8 mouse cellular contexts compared by ENCODE assay signal in the genomic region with DNA sequence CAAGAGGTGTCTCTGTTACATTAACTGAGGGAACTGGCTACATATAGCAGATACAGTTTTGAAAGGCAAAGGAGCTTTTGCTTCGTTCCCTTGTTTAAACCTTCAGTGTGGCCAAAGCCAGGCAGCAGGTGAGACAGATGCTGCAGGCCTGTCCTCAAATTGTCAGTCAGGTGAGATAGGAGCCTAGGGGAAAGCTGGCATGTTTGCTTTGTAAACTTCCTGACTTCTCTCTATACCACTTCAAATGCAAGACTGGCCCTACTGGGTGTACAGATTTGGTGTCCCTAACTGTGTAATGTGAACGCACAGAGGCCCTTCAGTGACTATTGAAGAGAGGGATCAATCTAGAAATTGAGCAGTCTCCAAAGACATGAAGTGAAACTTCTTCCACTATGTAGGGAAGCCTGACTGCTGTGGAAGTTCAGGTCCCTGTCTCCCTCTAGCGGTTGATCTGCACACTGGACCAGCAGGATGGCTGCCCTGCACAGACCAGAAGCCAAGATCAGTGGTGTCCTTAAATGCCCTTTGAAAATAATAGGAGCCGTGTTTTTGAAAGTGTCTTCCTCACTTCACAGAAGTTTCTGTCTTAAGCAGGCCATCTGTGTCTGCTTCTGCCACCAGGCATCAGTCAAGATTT. TPM values are rescaled to one million over a fixed set of nuclear protein-coding genes. Genes with fewer than 3 reads are reported as not detected.
DNase-seq lines count a peak whose midpoint lies in the region; ATAC-seq and TF ChIP-seq lines count a peak whose summit lies in the region.

No protein-coding gene starts in this region.

- intact Hi-C loops in left cerebral cortex, postnatal 14 days (cut with DNase I), result loop anchor here (5.0 kb wide), 1 partner anchor 49 kb away; no protein-coding TSS in a partner anchor

- TF ChIP-seq CTCF in thymus, adult 2 months (IDR thresholded peaks at IDR 0.05; ENCODE audit: borderline replicate concordance, control insufficient read depth, extremely low read depth, insufficient read depth, low read length, poor library complexity), result peak; percentile 79; the same call in 1 of the 2 replicates
- TF ChIP-seq CTCF in cortical plate, adult 2 months (IDR thresholded peaks at IDR 0.05; ENCODE audit: extremely low read depth, insufficient read depth, low read length), result peak; percentile 97

- H3K4me1 ChIP-seq in thymus, adult 2 months (replicated peaks; ENCODE audit: control insufficient read depth, insufficient read depth, low read length), result no peaks in the 10 kb centered on the region
- no peaks in the 10 kb centered on the region for H3K4me1 ChIP-seq in cortical plate, adult 2 months (ENCODE audit: control insufficient read depth, insufficient read depth, low read length)

- no peak overlapping the region for H3K4me3 ChIP-seq in thymus, adult 2 months (ENCODE audit: control insufficient read depth, insufficient read depth, low read length)
- no peak overlapping the region for H3K4me3 ChIP-seq in cortical plate, adult 2 months (ENCODE audit: insufficient read depth, low read length)

- H3K27ac ChIP-seq in thymus, adult 2 months (ENCODE audit: control insufficient read depth, insufficient read depth, low read length), result no peak overlapping the region
- no peak overlapping the region for H3K27ac ChIP-seq in cortical plate, adult 2 months (ENCODE audit: insufficient read depth, low read length)

- ATAC-seq in inflammation-experienced regulatory T-cells, adult 6 months, result peak; percentile 82
- peak; percentile 98 for ATAC-seq in megakaryocyte-erythroid progenitor cell, adult 5-6 weeks (replicated peaks; ENCODE audit: low FRiP score, low TSS enrichment, poor library complexity, severe bottlenecking)

- 23% methylated on average over 4 of the region's 4 CpGs for WGBS in thymus, adult 2 months

- H3K27me3 ChIP-seq in thymus, adult 2 months (ENCODE audit: control insufficient read depth, insufficient read depth, low read length), result no peaks in the 10 kb centered on the region

- TF ChIP-seq POLR2A in thymus, adult 2 months (IDR thresholded peaks at IDR 0.05; ENCODE audit: control insufficient read depth, extremely low read depth, insufficient read depth, low read length, poor library complexity), result no peak
- TF ChIP-seq POLR2A in cortical plate, adult 2 months (IDR thresholded peaks at IDR 0.05; ENCODE audit: extremely low read depth, insufficient read depth, low read length), result no peak

- no peaks in the 10 kb centered on the region for H3K36me3 ChIP-seq in thymus, adult 2 months (ENCODE audit: control insufficient read depth, insufficient read depth, low read length)

- peak; percentile 33 for DNase-seq in thymus, adult 2 months
- no peak for DNase-seq in thymus, adult 18-20 months
- DNase-seq in gastrocnemius, postnatal 25 days, result peak; percentile 41
- DNase-seq in left cerebral cortex, postnatal 14 days (ENCODE audit: low spot score in 2 of 2), result peak; percentile 71 to 72
- DNase-seq in right cerebral cortex, postnatal 4 days, result peak; percentile 42

RNA-seq across cellular contexts. Expression of a gene that starts 56.0 kb away (rescaled TPM):
- polyA plus RNA-seq in thymus, adult 2 months (2012; rRNA removed), result 1.7 and 3.0 TPM in 2 replicates
- polyA plus RNA-seq in cortical plate, adult 2 months (2012; rRNA removed), result 12.7 and 13.6 TPM in 2 replicates
- 1 to 10 TPM; 2.4 to 2.5 TPM for total RNA-seq in gastrocnemius, postnatal 25 days (2021)
- polyA plus RNA-seq in inflammation-experienced regulatory T-cells, adult 6 months (2017; shearing (Covaris generic)), result 1 to 10 TPM; 3.7 to 5.2 (median 4.6) TPM
- total RNA-seq in left cerebral cortex, postnatal 14 days (2021), result 10 to 100 TPM; 19.2 to 20.2 TPM
- total RNA-seq in megakaryocyte-erythroid progenitor cell, adult 5-6 weeks (2014; fragmentation: Nextera tagmentation), result 1.9 and 2.5 TPM in 2 replicates
- 2.0 and 3.5 TPM in 2 replicates for total RNA-seq in megakaryocyte-erythroid progenitor cell, adult 5-6 weeks (2017)

RNA-seq across cellular contexts. Expression of a gene that starts 56.3 kb away (rescaled TPM):
- polyA plus RNA-seq in thymus, adult 2 months (2012; rRNA removed), result not detected in 2 replicates
- 3.9 and 4.4 TPM in 2 replicates for polyA plus RNA-seq in cortical plate, adult 2 months (2012; rRNA removed)
- total RNA-seq in gastrocnemius, postnatal 25 days (2021), result under 1 TPM; 0.31 to 0.96 TPM
- polyA plus RNA-seq in inflammation-experienced regulatory T-cells, adult 6 months (2017; shearing (Covaris generic)), result under 1 TPM in 2 of 3 experiments, not detected in 1; 0.66 to 0.74 TPM
- 1 to 10 TPM; 2.9 to 4.6 TPM for total RNA-seq in left cerebral cortex, postnatal 14 days (2021)
- total RNA-seq in megakaryocyte-erythroid progenitor cell, adult 5-6 weeks (2014; fragmentation: Nextera tagmentation), result not detected in 2 replicates
- 0.72 TPM in 1 of 2 replicates, not detected in the other for total RNA-seq in megakaryocyte-erythroid progenitor cell, adult 5-6 weeks (2017)

Comparison
In these comparisons a context has a peak if more than half of its experiments do, and no peak if none do; other contexts are left out.
1. DNase-seq: peak in thymus, adult 2 months (single experiment), gastrocnemius, postnatal 25 days (single experiment), left cerebral cortex, postnatal 14 days (2 of 2) and right cerebral cortex, postnatal 4 days (single experiment); none in thymus, adult 18-20 months (0 of 2).
2. RNA of a gene that starts 56.0 kb away (total RNA-seq): 19.2 to 20.2 TPM in left cerebral cortex, postnatal 14 days; 1.9 to 3.5 TPM in megakaryocyte-erythroid progenitor cell, adult 5-6 weeks and 2.4 to 2.5 TPM in gastrocnemius, postnatal 25 days; every median in the first group is over 4 times any median in the second.